Mouse (Mus musculus): Measurements from ENCODE around the gene Vmn1r9. TPM values are rescaled to one million over a fixed set of nuclear protein-coding genes. Genes with fewer than 3 reads are reported as not detected.

Vmn1r9 gene
- polyA plus RNA-seq (2012; rRNA removed): not detected in 2 replicates

DNA sequence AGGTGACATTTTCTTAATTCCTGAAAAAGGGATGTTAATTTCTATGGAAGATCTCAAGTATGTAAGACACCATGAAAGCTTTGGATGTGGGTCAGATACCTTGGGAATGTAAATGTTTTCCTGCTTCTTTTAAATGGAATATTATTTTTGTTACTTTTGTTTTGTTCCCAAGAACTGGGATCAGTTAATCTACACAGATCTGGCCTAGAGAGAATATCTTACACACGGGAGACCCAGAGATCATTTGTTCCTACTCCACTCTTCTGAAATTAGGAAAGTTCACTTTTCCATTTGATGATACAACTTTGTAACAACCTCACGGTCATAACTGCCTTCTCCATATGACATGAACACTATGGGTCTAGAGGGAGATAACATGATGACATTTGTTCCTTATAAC is at the start of gene Vmn1r9:
TSS of gene Vmn1r9 (plus strand) at position 301 of the 400 bp plus-strand sequence.

DNA sequence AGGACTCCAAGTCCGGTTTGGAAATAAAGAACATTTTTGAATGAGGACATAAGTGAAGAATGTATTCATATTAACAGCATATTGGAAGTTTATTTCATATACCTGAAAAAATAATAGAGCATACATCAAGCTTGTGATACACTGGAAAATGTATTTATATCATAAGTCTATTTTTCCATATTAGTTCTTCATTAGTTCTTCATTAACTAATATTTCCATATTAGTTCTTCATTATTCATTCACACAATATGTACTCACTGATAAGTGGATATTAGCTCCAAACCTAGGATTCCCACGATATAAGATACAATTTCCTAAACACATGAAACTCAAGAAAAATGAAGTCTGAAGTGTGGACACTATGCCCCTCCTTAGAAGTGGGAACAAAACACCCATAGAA is 41.4 kb upstream of the Vmn1r9 start, which contains the start of gene Vmn1r7:
TSS of gene Vmn1r7 (minus strand) at position 101 of the 400 bp plus-strand sequence.

DNA sequence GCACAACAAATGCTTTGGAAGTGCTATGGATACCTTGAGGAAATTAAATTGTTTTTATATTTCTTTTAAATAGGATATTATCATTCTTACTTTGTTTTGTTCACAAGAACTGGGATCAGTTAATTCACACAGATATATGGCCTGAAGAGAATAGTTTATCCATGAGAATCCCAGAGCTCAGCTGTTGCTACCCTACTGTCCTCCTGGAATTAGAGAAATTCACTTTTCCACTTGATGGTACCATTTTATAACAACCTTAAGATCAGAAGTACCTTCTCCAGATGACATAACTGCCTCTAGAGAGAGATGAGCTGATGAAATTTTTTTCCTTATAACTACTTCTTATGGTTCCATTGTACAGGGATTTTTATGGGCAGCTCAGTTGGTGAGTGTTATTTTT is 34.6 kb upstream of the Vmn1r9 start, which contains the start of gene Vmn1r8:
TSS of gene Vmn1r8 (plus strand) at position 301 of the 400 bp plus-strand sequence.

DNA sequence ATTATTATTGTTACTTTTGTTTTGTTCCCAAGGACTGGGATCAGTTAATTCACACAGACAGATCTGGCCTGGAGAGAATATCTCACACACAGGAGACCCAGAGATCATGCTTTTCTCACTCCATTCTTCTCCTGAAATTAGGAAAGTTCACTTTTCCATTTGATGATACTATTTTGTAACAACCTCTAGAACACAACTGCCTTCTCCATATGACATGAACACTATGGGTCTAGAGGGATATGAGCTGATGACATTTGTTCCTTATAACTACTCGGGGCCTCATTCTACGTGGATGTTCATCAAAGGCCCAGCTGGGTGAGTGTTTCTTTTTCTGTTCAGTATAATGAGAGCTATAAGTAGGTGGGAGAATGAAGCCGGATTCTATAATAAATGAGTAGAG is 42.6 kb downstream of the Vmn1r9 start, which contains the start of gene Vmn1r10:
TSS of gene Vmn1r10 (plus strand) at position 301 of the 400 bp plus-strand sequence.

Other genes starting within 250 kb of the Vmn1r9 start
- gene Fkbp9, start 234.7 kb upstream of the Vmn1r9 start, polyA plus RNA-seq (2012; rRNA removed): 11.7 and 31.5 TPM in 2 replicates
- gene Nt5c3, start 142.9 kb upstream of the Vmn1r9 start, polyA plus RNA-seq (2012; rRNA removed): 2.8 TPM in 2 replicates
- gene Vmn1r4, start 142.8 kb upstream of the Vmn1r9 start, polyA plus RNA-seq (2012; rRNA removed): not detected in 2 replicates
- not detected in 2 replicates for gene Vmn1r5, start 96.5 kb upstream of the Vmn1r9 start, polyA plus RNA-seq (2012; rRNA removed)
- gene Vmn1r6, start 69.5 kb upstream of the Vmn1r9 start, polyA plus RNA-seq (2012; rRNA removed): not detected in 2 replicates
- gene Vmn1r7, start 41.5 kb upstream of the Vmn1r9 start, polyA plus RNA-seq (2012; rRNA removed): not detected in 2 replicates
- not detected in 2 replicates for gene Vmn1r8, start 34.5 kb upstream of the Vmn1r9 start, polyA plus RNA-seq (2012; rRNA removed)
- gene Vmn1r10, start 42.7 kb downstream of the Vmn1r9 start, polyA plus RNA-seq (2012; rRNA removed): not detected in 2 replicates
- gene Vmn1r11, start 66.7 kb downstream of the Vmn1r9 start, polyA plus RNA-seq (2012; rRNA removed): not detected in 2 replicates
- not detected in 2 replicates for gene Vmn1r12, start 90.1 kb downstream of the Vmn1r9 start, polyA plus RNA-seq (2012; rRNA removed)
- gene Vmn1r13, start 136.5 kb downstream of the Vmn1r9 start, polyA plus RNA-seq (2012; rRNA removed): not detected in 2 replicates
- gene Vmn1r14, start 164.9 kb downstream of the Vmn1r9 start, polyA plus RNA-seq (2012; rRNA removed): not detected in 2 replicates
- gene Vmn1r15, start 191.2 kb downstream of the Vmn1r9 start, polyA plus RNA-seq (2012; rRNA removed): not detected in 2 replicates

Measured in stomach, adult 2 months (tissue).